Mouse (Mus musculus) stomach, embryonic 14.5 days (tissue): ENCODE results near the gene Nemp2. TPM values are rescaled to one million over a fixed set of nuclear protein-coding genes. Genes with fewer than 3 reads are reported as not detected.
"Not testable (repeated sequence)": the region's sequence is repeated elsewhere in the genome, so short reads cannot be mapped to it uniquely, and the experiment has no call there.

Experiments used
- ATAC-seq: fragments of 200-750 bp; cut with Nextera tagmentation; 2 replicates; pipeline ENCODE4 v1.8.0; 2017; ENCODE audit warnings: low read depth, moderate TSS enrichment; ENCODE audit not compliant: insufficient number of reproducible peaks, insufficient read depth, low FRiP score
- H3K27ac ChIP-seq: fragments of 300-500 bp; sonication (generic); 2 replicates; pipeline ENCODE4 v1.5.1; 2014; ENCODE audit warnings: mild to moderate bottlenecking, low read length, moderate library complexity, mixed read lengths
- H3K27me3 ChIP-seq: fragments of 300-500 bp; sonication (generic); 2 replicates; pipeline ENCODE4 v1.6.1; 2014; ENCODE audit warnings: low read length, control low read depth, mixed read lengths; ENCODE audit not compliant: control insufficient read depth, insufficient read depth
- H3K36me3 ChIP-seq: fragments of 300-500 bp; sonication (generic); 2 replicates; pipeline ENCODE4 v1.6.1; 2014; ENCODE audit warnings: mild to moderate bottlenecking, control low read depth, low read length, moderate library complexity, mixed read lengths; ENCODE audit not compliant: control insufficient read depth, insufficient read depth
- H3K4me1 ChIP-seq: fragments of 300-500 bp; sonication (generic); 2 replicates; pipeline ENCODE4 v1.6.1; 2014; ENCODE audit warnings: low read length, control low read depth, mixed read lengths; ENCODE audit not compliant: control insufficient read depth, insufficient read depth
- H3K4me2 ChIP-seq: fragments of 300-500 bp; sonication (generic); replicated peaks from 2 replicates; pipeline ENCODE4 v1.6.1; 2014; ENCODE audit warnings: low read depth, low read length, control low read depth
- H3K4me3 ChIP-seq: fragments of 300-500 bp; sonication (generic); 2 replicates; pipeline ENCODE4 v1.5.1; 2014; ENCODE audit warnings: low read depth, low read length, control low read depth
- H3K9ac ChIP-seq: fragments of 300-500 bp; sonication (generic); replicated peaks from 2 replicates; pipeline ENCODE4 v1.6.1; 2014; ENCODE audit warnings: low read depth, mild to moderate bottlenecking, control low read depth, low read length, moderate library complexity, mixed read lengths
- H3K9me3 ChIP-seq: fragments of 300-500 bp; sonication (generic); 2 replicates; pipeline ENCODE4 v1.6.1; 2016; ENCODE audit warnings: low read depth, low read length, control low read depth; ENCODE audit not compliant: control insufficient read depth
- WGBS: fragments of 180-500 bp; shearing (Covaris S2); extraction: QIAGEN DNeasy Blood & Tissue Kit; methylation state at CpG from one replicate; pipeline ENCODE4 v1.1.7; 2014; 5-methylcytosine and 5-hydroxymethylcytosine counted together
- polyA plus RNA-seq: library from polyadenylated mRNA; unstranded; fragments of >200 nt; fragmentation: Nextera tagmentation; extraction: Ambion mirVana; gene quantifications from 2 replicates; pipeline ENCODE4 v1.2.1, GENCODE M21; 2014

Nemp2 gene
- polyA plus RNA-seq, 1 experiment from 2014 or later: 16.2 TPM

DNA sequence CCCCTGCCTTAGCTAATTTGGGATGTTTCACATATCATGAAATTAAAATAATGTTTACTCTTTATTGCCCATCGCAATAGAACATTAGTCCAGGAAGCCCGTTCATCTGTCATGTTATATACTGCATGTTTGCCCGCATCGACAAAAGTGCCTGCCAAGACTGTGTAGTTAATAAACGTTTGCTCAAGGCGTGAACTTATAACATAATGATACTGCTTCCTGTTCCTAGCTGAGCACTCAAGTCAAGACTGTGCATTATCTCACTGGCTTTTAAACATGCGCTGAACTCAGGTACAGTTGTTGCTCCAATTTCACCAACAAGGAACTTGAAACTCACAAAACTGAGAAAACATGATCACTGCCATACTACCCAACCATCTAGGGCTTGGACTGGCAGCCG lies 57.1 kb downstream of the Nemp2 start:
- H3K4me1 ChIP-seq: peaks cover 5% of the 10 kb centered on the region; the same call in 1 of the 2 replicates
- 70% methylated on average over 8 of the region's 8 CpGs for WGBS
- no peaks in the 10 kb centered on the region for H3K27me3 ChIP-seq
- H3K9ac ChIP-seq: no peak overlapping the region
- H3K9me3 ChIP-seq: no peaks in the 10 kb centered on the region
- ATAC-seq: peak; percentile 76
- H3K36me3 ChIP-seq: no peaks in the 10 kb centered on the region
- H3K4me2 ChIP-seq: no peak overlapping the region
- H3K4me3 ChIP-seq: no peak overlapping the region
- H3K27ac ChIP-seq: no peak overlapping the region

DNA sequence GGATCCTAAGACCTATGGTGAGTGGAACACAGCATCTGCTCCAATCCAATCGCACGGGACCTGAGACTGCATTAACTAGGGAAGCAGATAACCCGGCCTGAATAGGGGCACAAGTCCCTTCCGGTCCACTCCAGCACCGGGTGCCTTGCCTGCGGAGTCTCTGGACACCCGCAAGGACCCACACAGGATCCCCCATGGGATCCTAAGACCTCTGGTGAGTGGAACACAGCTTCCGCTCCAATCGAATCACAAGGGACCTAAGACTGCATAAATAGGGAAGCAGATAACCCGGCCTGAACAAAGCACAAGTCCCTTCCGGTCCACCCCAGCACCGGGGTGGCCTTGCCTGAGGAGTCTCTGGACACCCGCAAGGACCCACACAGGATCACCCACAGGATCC lies 64.0 kb downstream of the Nemp2 start:
- ATAC-seq, H3K4me2 ChIP-seq, H3K4me1 ChIP-seq, H3K27ac ChIP-seq, H3K27me3 ChIP-seq, H3K9me3 ChIP-seq, H3K36me3 ChIP-seq, H3K9ac ChIP-seq, H3K4me3 ChIP-seq: not testable (repeated sequence)
- WGBS: 95% methylated on average over 13 of the region's 13 CpGs

Other genes with a start within 250 kb of the Nemp2 start
- gene Nab1, start 130.0 kb upstream of the Nemp2 start, polyA plus RNA-seq: 16.0 and 16.2 TPM in 2 replicates
- gene Mfsd6, start 96.8 kb downstream of the Nemp2 start, polyA plus RNA-seq: 6.4 and 6.6 TPM in 2 replicates
- 12.8 and 15.6 TPM in 2 replicates for gene Inpp1, start 187.0 kb downstream of the Nemp2 start, polyA plus RNA-seq
- gene Hibch, start 214.2 kb downstream of the Nemp2 start, polyA plus RNA-seq: 22.7 and 24.1 TPM in 2 replicates